Comparison of ENCODE assay signal across 12 mouse cellular contexts in genomic region chr9:116556641-116557040, GRCm38 (mm10).
A peak's percentile ranks its signal among the peaks of the same experiment; 100 is the strongest.
DNase-seq lines count a peak whose midpoint lies in the region; ATAC-seq and TF ChIP-seq lines count a peak whose summit lies in the region.
"Had no signal": no experiment of that assay in that cellular context is flagged by ENCODE, and none has a peak within 500 bp of the region (broad histone marks: within the 10 kb centered on the region; RNA-seq: fewer than 3 reads in every experiment).

No protein-coding gene starts in this region.

- no peak for DNase-seq in heart, adult 8-10 months (ENCODE audit: low spot score)
- peak; percentile 61 for DNase-seq in Muller cell, postnatal 12 days (ENCODE audit: inconsistent ontology term)
- peak; percentile 76 for DNase-seq in limb, embryonic 11.5 days (ENCODE audit: low spot score)
- no peak for DNase-seq in ovary, postnatal 14 days (ENCODE audit: low spot score)
- no peak for DNase-seq in liver, postnatal 0 days
- no peak for DNase-seq in layer of hippocampus, adult 2 months (ENCODE audit: low spot score in 2 of 2)
- DNase-seq: cerebellum, postnatal 25 days had no signal

- TF ChIP-seq CTCF in liver, postnatal 0 days (IDR thresholded peaks at IDR 0.05; ENCODE audit: low read depth): no peak
- no peak for TF ChIP-seq CTCF in layer of hippocampus, adult 2 months (conservative IDR thresholded peaks at IDR 0.05)

- no peak overlapping the region for H3K9ac ChIP-seq in heart, embryonic 13.5 days
- 0 out of 2 replicates have a peak overlapping the region, but pooled peaks have one; percentile 11 for H3K9ac ChIP-seq in embryonic facial prominence, embryonic 13.5 days
- no peak overlapping the region for H3K9ac ChIP-seq in limb, embryonic 11.5 days (ENCODE audit: low read length)
- no peak overlapping the region for H3K9ac ChIP-seq in liver, postnatal 0 days (replicated peaks)
- H3K9ac ChIP-seq: lung, embryonic 15.5 days had no signal

- H3K4me2 ChIP-seq in heart, embryonic 13.5 days: peak overlapping the region; percentile 51
- H3K4me2 ChIP-seq in embryonic facial prominence, embryonic 13.5 days: peak overlapping the region; percentile 34
- H3K4me2 ChIP-seq in limb, embryonic 11.5 days (ENCODE audit: low read depth, severe bottlenecking): no peak overlapping the region; the same call in 1 of the 2 replicates
- no peak overlapping the region for H3K4me2 ChIP-seq in liver, postnatal 0 days (ENCODE audit: low read depth, low read length)
- H3K4me2 ChIP-seq: lung, embryonic 15.5 days had no signal

- no peaks in the 10 kb centered on the region for H3K9me3 ChIP-seq in heart, embryonic 13.5 days
- no peaks in the 10 kb centered on the region for H3K9me3 ChIP-seq in embryonic facial prominence, embryonic 13.5 days
- no peaks in the 10 kb centered on the region for H3K9me3 ChIP-seq in limb, embryonic 11.5 days (ENCODE audit: control insufficient read depth, low read length)
- H3K9me3 ChIP-seq in liver, postnatal 0 days (ENCODE audit: low read length): no peaks in the 10 kb centered on the region
- H3K9me3 ChIP-seq: lung, embryonic 15.5 days had no signal

- 0 out of 2 replicates have a peak, but pooled peaks cover 4% of the 10 kb centered on the region for H3K4me1 ChIP-seq in heart, embryonic 13.5 days
- H3K4me1 ChIP-seq in embryonic facial prominence, embryonic 13.5 days: peaks cover 20% of the 10 kb centered on the region
- peaks cover 10% of the 10 kb centered on the region; the same call in 1 of the 2 replicates for H3K4me1 ChIP-seq in limb, embryonic 11.5 days (ENCODE audit: control insufficient read depth, insufficient read depth, low read length)
- H3K4me1 ChIP-seq in liver, postnatal 0 days (ENCODE audit: insufficient read depth): no peaks in the 10 kb centered on the region
- H3K4me1 ChIP-seq: lung, embryonic 15.5 days had no signal

- no peaks in the 10 kb centered on the region for H3K36me3 ChIP-seq in heart, embryonic 13.5 days
- no peaks in the 10 kb centered on the region for H3K36me3 ChIP-seq in embryonic facial prominence, embryonic 13.5 days
- H3K36me3 ChIP-seq in limb, embryonic 11.5 days (ENCODE audit: control insufficient read depth, insufficient read depth, low read length): no peaks in the 10 kb centered on the region
- H3K36me3 ChIP-seq in liver, postnatal 0 days (replicated peaks; ENCODE audit: insufficient read depth, low read length): no peaks in the 10 kb centered on the region
- H3K36me3 ChIP-seq: lung, embryonic 15.5 days had no signal

- no peak overlapping the region for H3K4me3 ChIP-seq in heart, embryonic 13.5 days
- H3K4me3 ChIP-seq in embryonic facial prominence, embryonic 13.5 days: no peak overlapping the region
- no peak overlapping the region for H3K4me3 ChIP-seq in limb, embryonic 11.5 days (ENCODE audit: low read depth, low read length)
- no peak overlapping the region for H3K4me3 ChIP-seq in liver, postnatal 0 days (ENCODE audit: low read depth, low read length)
- no peak overlapping the region for H3K4me3 ChIP-seq in layer of hippocampus, adult 2 months
- H3K4me3 ChIP-seq: left cerebral cortex, adult 2 months; lung, embryonic 15.5 days had no signal

- no peak for ATAC-seq in heart, embryonic 13.5 days (ENCODE audit: extremely low read depth, insufficient number of reproducible peaks, low FRiP score, low TSS enrichment)
- ATAC-seq in embryonic facial prominence, embryonic 13.5 days (ENCODE audit: insufficient number of reproducible peaks, insufficient read depth, low FRiP score, low TSS enrichment, low read depth): no peak
- no peak for ATAC-seq in limb, embryonic 11.5 days (ENCODE audit: insufficient number of reproducible peaks, low FRiP score, low TSS enrichment, low read depth)
- no peak for ATAC-seq in liver, postnatal 0 days
- ATAC-seq: intestine, postnatal 0 days had no signal

- WGBS in heart, embryonic 13.5 days: 38% methylated on average over 8 of the region's 8 CpGs
- WGBS in embryonic facial prominence, embryonic 13.5 days: 28% methylated on average over 8 of the region's 8 CpGs
- 21% methylated on average over 8 of the region's 8 CpGs for WGBS in limb, embryonic 11.5 days
- WGBS in liver, postnatal 0 days (ENCODE audit: insufficient replicate concordance): 53% methylated on average over 8 of the region's 8 CpGs

- H3K27me3 ChIP-seq in heart, embryonic 13.5 days (replicated peaks): no peaks in the 10 kb centered on the region
- no peaks in the 10 kb centered on the region for H3K27me3 ChIP-seq in embryonic facial prominence, embryonic 13.5 days
- no peaks in the 10 kb centered on the region for H3K27me3 ChIP-seq in limb, embryonic 11.5 days (ENCODE audit: control insufficient read depth, insufficient read depth, low read length)
- H3K27me3 ChIP-seq in liver, postnatal 0 days (ENCODE audit: insufficient read depth, low read length): no peaks in the 10 kb centered on the region
- H3K27me3 ChIP-seq: lung, embryonic 15.5 days had no signal

- no peak overlapping the region for H3K27ac ChIP-seq in heart, embryonic 13.5 days (replicated peaks)
- peak overlapping the region; percentile 78 for H3K27ac ChIP-seq in embryonic facial prominence, embryonic 13.5 days
- H3K27ac ChIP-seq in limb, embryonic 11.5 days (replicated peaks; ENCODE audit: low read depth, low read length): no peak overlapping the region
- no peak overlapping the region for H3K27ac ChIP-seq in liver, postnatal 0 days (ENCODE audit: low read depth)
- no peak overlapping the region for H3K27ac ChIP-seq in layer of hippocampus, adult 2 months
- H3K27ac ChIP-seq: left cerebral cortex, adult 2 months; lung, embryonic 15.5 days had no signal

- no peak for TF ChIP-seq EP300 in liver, postnatal 0 days (IDR thresholded peaks at IDR 0.05; ENCODE audit: low read depth)

Comparison
In these comparisons a context has a peak if more than half of its experiments do, and no peak if none do; other contexts are left out.
1. H3K4me2 ChIP-seq: peak in heart, embryonic 13.5 days (single experiment) and embryonic facial prominence, embryonic 13.5 days (single experiment); none in limb, embryonic 11.5 days (single experiment) and liver, postnatal 0 days (single experiment).
2. DNase-seq: peak in Muller cell, postnatal 12 days (single experiment) and limb, embryonic 11.5 days (single experiment); none in heart, adult 8-10 months (single experiment), ovary, postnatal 14 days (single experiment), liver, postnatal 0 days (single experiment) and layer of hippocampus, adult 2 months (0 of 2).